Mouse (Mus musculus): ENCODE results near the gene Slc25a44. TPM values are rescaled to one million over a fixed set of nuclear protein-coding genes. Genes with fewer than 3 reads are reported as not detected.

Gene Slc25a44
- 19.7 and 44.8 TPM in 2 replicates for polyA plus RNA-seq (2012; rRNA removed)

GRCm38 (mm10) chr3:88424605-88425329 is at the start of gene Slc25a44:
Gene Slc25a44 (minus strand): TSS chr3:88425139.
- Histone ChIP-seq H3K4me3 (ENCODE audit: low read depth, low read length) (peak within 1 kb of the TSS; percentile 79), H3K27ac (ENCODE audit: insufficient read depth, low read depth, low read length) (peak within 1 kb of the TSS; percentile 89), H3K4me1 (ENCODE audit: control insufficient read depth, insufficient read depth, insufficient read length, low read length) (peaks cover 24% of the 10 kb centered on the region; the same call in 1 of the 2 replicates), H3K36me3 (ENCODE audit: control insufficient read depth, insufficient read depth, low read length) (peaks cover 14% of the 10 kb centered on the region), H3K27me3 (ENCODE audit: control insufficient read depth, insufficient read depth, low read length) (no peaks in the 10 kb centered on the region)
- WGBS = under 1% methylated on average over 35 of the region's 35 CpGs
- TF ChIP-seq POLR2A (IDR thresholded peaks at IDR 0.05; ENCODE audit: low read depth, low read length) (peak; percentile 72), CTCF (IDR thresholded peaks at IDR 0.05; ENCODE audit: extremely low read depth, insufficient read length, insufficient replicate concordance, low read depth, low read length) (no peak)

GRCm38 (mm10) chr3:88473571-88473970 is 48.6 kb upstream of the Slc25a44 start:
- WGBS = 62% methylated on average over 1 of the region's 1 CpGs
- H3K4me1 ChIP-seq (ENCODE audit: control insufficient read depth, insufficient read depth, insufficient read length, low read length) = peaks cover 11% of the 10 kb centered on the region
- no peaks in the 10 kb centered on the region for H3K36me3 ChIP-seq (ENCODE audit: control insufficient read depth, insufficient read depth, low read length)
- no peak overlapping the region for H3K4me3 ChIP-seq (ENCODE audit: low read depth, low read length)
- H3K27me3 ChIP-seq (ENCODE audit: control insufficient read depth, insufficient read depth, low read length) = no peaks in the 10 kb centered on the region
- no peak for TF ChIP-seq POLR2A (IDR thresholded peaks at IDR 0.05; ENCODE audit: low read depth, low read length)
- no peak for TF ChIP-seq CTCF (IDR thresholded peaks at IDR 0.05; ENCODE audit: extremely low read depth, insufficient read length, insufficient replicate concordance, low read depth, low read length)
- H3K27ac ChIP-seq (ENCODE audit: insufficient read depth, low read depth, low read length) = no peak overlapping the region

GRCm38 (mm10) chr3:88473020-88473419 is 48.1 kb upstream of the Slc25a44 start:
- Histone ChIP-seq H3K27ac (ENCODE audit: insufficient read depth, low read depth, low read length) (no peak overlapping the region), H3K36me3 (ENCODE audit: control insufficient read depth, insufficient read depth, low read length) (no peaks in the 10 kb centered on the region), H3K4me3 (ENCODE audit: low read depth, low read length) (no peak overlapping the region), H3K27me3 (ENCODE audit: control insufficient read depth, insufficient read depth, low read length) (no peaks in the 10 kb centered on the region), H3K4me1 (ENCODE audit: control insufficient read depth, insufficient read depth, insufficient read length, low read length) (peaks cover 11% of the 10 kb centered on the region)
- TF ChIP-seq POLR2A (IDR thresholded peaks at IDR 0.05; ENCODE audit: low read depth, low read length) (no peak), CTCF (IDR thresholded peaks at IDR 0.05; ENCODE audit: extremely low read depth, insufficient read length, insufficient replicate concordance, low read depth, low read length) (no peak)
- WGBS = 60% methylated on average over 5 of the region's 5 CpGs

- WGBS = 20% methylated on average over 10 of the region's 10 CpGs
- H3K27me3 ChIP-seq (ENCODE audit: control insufficient read depth, insufficient read depth, low read length) = no peaks in the 10 kb centered on the region
- 0 out of 2 replicates have a peak overlapping the region, but pooled peaks have one; percentile 36 for H3K27ac ChIP-seq (ENCODE audit: insufficient read depth, low read depth, low read length)
- H3K36me3 ChIP-seq (ENCODE audit: control insufficient read depth, insufficient read depth, low read length) = no peaks in the 10 kb centered on the region
- no peak overlapping the region for H3K4me3 ChIP-seq (ENCODE audit: low read depth, low read length)
- peaks cover 9% of the 10 kb centered on the region for H3K4me1 ChIP-seq (ENCODE audit: control insufficient read depth, insufficient read depth, insufficient read length, low read length)
- TF ChIP-seq POLR2A (IDR thresholded peaks at IDR 0.05; ENCODE audit: low read depth, low read length) (no peak), CTCF (IDR thresholded peaks at IDR 0.05; ENCODE audit: extremely low read depth, insufficient read length, insufficient replicate concordance, low read depth, low read length) (no peak)
These were observed 46.1 kb upstream of the Slc25a44 start for GRCm38 (mm10) chr3:88470943-88471479.

- Histone ChIP-seq H3K4me1 (ENCODE audit: control insufficient read depth, insufficient read depth, insufficient read length, low read length) (peaks cover 9% of the 10 kb centered on the region), H3K4me3 (ENCODE audit: low read depth, low read length) (no peak overlapping the region), H3K27me3 (ENCODE audit: control insufficient read depth, insufficient read depth, low read length) (no peaks in the 10 kb centered on the region), H3K36me3 (ENCODE audit: control insufficient read depth, insufficient read depth, low read length) (no peaks in the 10 kb centered on the region), H3K27ac (ENCODE audit: insufficient read depth, low read depth, low read length) (no peak overlapping the region)
- 89% methylated on average over 2 of the region's 2 CpGs for WGBS
- TF ChIP-seq CTCF (IDR thresholded peaks at IDR 0.05; ENCODE audit: extremely low read depth, insufficient read length, insufficient replicate concordance, low read depth, low read length) (no peak), POLR2A (IDR thresholded peaks at IDR 0.05; ENCODE audit: low read depth, low read length) (no peak)
These were observed 44.5 kb upstream of the Slc25a44 start for GRCm38 (mm10) chr3:88469466-88469865.

- Histone ChIP-seq H3K36me3 (ENCODE audit: control insufficient read depth, insufficient read depth, low read length) (no peaks in the 10 kb centered on the region), H3K4me1 (ENCODE audit: control insufficient read depth, insufficient read depth, insufficient read length, low read length) (peaks cover 9% of the 10 kb centered on the region), H3K27ac (ENCODE audit: insufficient read depth, low read depth, low read length) (no peak overlapping the region), H3K4me3 (ENCODE audit: low read depth, low read length) (no peak overlapping the region), H3K27me3 (ENCODE audit: control insufficient read depth, insufficient read depth, low read length) (no peaks in the 10 kb centered on the region)
- TF ChIP-seq CTCF (IDR thresholded peaks at IDR 0.05; ENCODE audit: extremely low read depth, insufficient read length, insufficient replicate concordance, low read depth, low read length) (peak; percentile 95), POLR2A (IDR thresholded peaks at IDR 0.05; ENCODE audit: low read depth, low read length) (peak; percentile 18; the same call in 1 of the 2 replicates)
- WGBS = 31% methylated on average over 16 of the region's 16 CpGs
These were observed 42.3 kb upstream of the Slc25a44 start for GRCm38 (mm10) chr3:88467116-88467824.

GRCm38 (mm10) chr3:88465127-88465526 is 40.2 kb upstream of the Slc25a44 start:
- no peaks in the 10 kb centered on the region for H3K4me1 ChIP-seq (ENCODE audit: control insufficient read depth, insufficient read depth, insufficient read length, low read length)
- H3K4me3 ChIP-seq (ENCODE audit: low read depth, low read length) = no peak overlapping the region
- no peaks in the 10 kb centered on the region for H3K36me3 ChIP-seq (ENCODE audit: control insufficient read depth, insufficient read depth, low read length)
- no peak overlapping the region for H3K27ac ChIP-seq (ENCODE audit: insufficient read depth, low read depth, low read length)
- WGBS = 90% methylated on average over 2 of the region's 2 CpGs
- no peaks in the 10 kb centered on the region for H3K27me3 ChIP-seq (ENCODE audit: control insufficient read depth, insufficient read depth, low read length)
- TF ChIP-seq POLR2A (IDR thresholded peaks at IDR 0.05; ENCODE audit: low read depth, low read length) (no peak), CTCF (IDR thresholded peaks at IDR 0.05; ENCODE audit: extremely low read depth, insufficient read length, insufficient replicate concordance, low read depth, low read length) (no peak)

Measured in small intestine, adult 2 months (tissue).